Mouse (Mus musculus) cerebellum, postnatal 36 days (tissue): ENCODE measurements around the gene Elf2.
"Not testable (repeated sequence)": the region's sequence is repeated elsewhere in the genome, so short reads cannot be mapped to it uniquely, and the experiment has no call there.

Source experiments
- DNase-seq, 2 experiments: peaks; one replicate each; pipeline ENCODE4 v3.0.0; 2021 to 2022; ENCODE audit warnings: mixed read lengths in 2 of 2

Gene Elf2

GRCm38 (mm10) chr3:51230886-51231285 is 109.6 kb downstream of the Elf2 start:
- DNase-seq: no peak

GRCm38 (mm10) chr3:51230146-51230835 is 110.2 kb downstream of the Elf2 start:
- no peak for DNase-seq

GRCm38 (mm10) chr3:51229226-51229625 is 111.2 kb downstream of the Elf2 start:
- DNase-seq: no peak

GRCm38 (mm10) chr3:51228821-51229205 is 111.7 kb downstream of the Elf2 start:
- no peak for DNase-seq

GRCm38 (mm10) chr3:51228038-51228820 is 112.2 kb downstream of the Elf2 start:
- DNase-seq: peak in 1 of 2 experiments; percentile 35

GRCm38 (mm10) chr3:51226601-51227000 is 113.9 kb downstream of the Elf2 start:
- DNase-seq: no peak

- no peak for DNase-seq
These were observed 114.5 kb downstream of the Elf2 start for GRCm38 (mm10) chr3:51225979-51226378.

- no peak for DNase-seq
These were observed 115.2 kb downstream of the Elf2 start for GRCm38 (mm10) chr3:51225226-51225750.

- peak; percentile 89 to 93 for DNase-seq
These were observed 115.9 kb downstream of the Elf2 start, which contains the start of gene Noct for GRCm38 (mm10) chr3:51224363-51225225. TSS of gene Noct (plus strand) at chr3:51224447.

- DNase-seq: no peak
These were observed 116.9 kb downstream of the Elf2 start for GRCm38 (mm10) chr3:51223556-51223955.

- no peak for DNase-seq
These were observed 117.5 kb downstream of the Elf2 start for GRCm38 (mm10) chr3:51222834-51223460.

- DNase-seq: no peak
These were observed 118.2 kb downstream of the Elf2 start for GRCm38 (mm10) chr3:51222302-51222701.

- DNase-seq: no peak
These were observed 118.6 kb downstream of the Elf2 start for GRCm38 (mm10) chr3:51221847-51222246.

GRCm38 (mm10) chr3:51220846-51221245 is 119.6 kb downstream of the Elf2 start:
- no peak for DNase-seq

- no peak for DNase-seq
These were observed 121.2 kb downstream of the Elf2 start for GRCm38 (mm10) chr3:51219213-51219612.

GRCm38 (mm10) chr3:51218385-51218784 is 122.1 kb downstream of the Elf2 start:
- DNase-seq: not testable (repeated sequence)

GRCm38 (mm10) chr3:51216351-51216750 is 124.1 kb downstream of the Elf2 start:
- not testable (repeated sequence) for DNase-seq

- no peak for DNase-seq
These were observed 124.8 kb downstream of the Elf2 start for GRCm38 (mm10) chr3:51215681-51216080.

- DNase-seq: no peak
These were observed 127.4 kb downstream of the Elf2 start for GRCm38 (mm10) chr3:51213111-51213510.

GRCm38 (mm10) chr3:51210485-51210884 is 130.0 kb downstream of the Elf2 start:
- no peak for DNase-seq

- DNase-seq: no peak
These were observed 130.8 kb downstream of the Elf2 start for GRCm38 (mm10) chr3:51209503-51210314.
